Mouse (Mus musculus): ENCODE results near the gene Fuk. TPM values are rescaled to one million over a fixed set of nuclear protein-coding genes. Genes with fewer than 3 reads are reported as not detected.

Fuk gene
- polyA plus RNA-seq, 1 experiment from 2014 or later: 2.7 TPM

GRCm38 (mm10) chr8:110846405-110847170 lies 55.7 kb downstream of the Fuk start, which contains the start of the genes Cog4 and Sf3b3:
Gene Cog4, plus strand, starts transcription at chr8:110846600.
Gene Sf3b3, minus strand, starts transcription at chr8:110846787.
- Histone ChIP-seq H3K36me3 (ENCODE audit: control insufficient read depth, insufficient read depth) (peaks cover 38% of the 10 kb centered on the region), H3K4me1 (ENCODE audit: control insufficient read depth, low read depth, low read length) (peaks cover 17% of the 10 kb centered on the region), H3K4me2 (ENCODE audit: low read depth, low read length) (peak within 1 kb of the TSS; percentile 88), H3K4me3 (ENCODE audit: low read depth, low read length) (peak within 1 kb of the TSS; percentile 94), H3K27me3 (ENCODE audit: control insufficient read depth, insufficient read depth, low read depth, low read length) (no peaks in the 10 kb centered on the region), H3K27ac (ENCODE audit: low read length) (peak within 1 kb of the TSS; percentile 89), H3K9ac (ENCODE audit: low read depth, low read length) (peak within 1 kb of the TSS; percentile 90), H3K9me3 (replicated peaks; ENCODE audit: control insufficient read depth, low read length) (no peaks in the 10 kb centered on the region)
- peak; percentile 91 for ATAC-seq (ENCODE audit: low read depth)
- whole genome bisulfite sequencing (ENCODE audit: insufficient replicate concordance): under 1% methylated on average over 53 of the region's 53 CpGs

DNA sequence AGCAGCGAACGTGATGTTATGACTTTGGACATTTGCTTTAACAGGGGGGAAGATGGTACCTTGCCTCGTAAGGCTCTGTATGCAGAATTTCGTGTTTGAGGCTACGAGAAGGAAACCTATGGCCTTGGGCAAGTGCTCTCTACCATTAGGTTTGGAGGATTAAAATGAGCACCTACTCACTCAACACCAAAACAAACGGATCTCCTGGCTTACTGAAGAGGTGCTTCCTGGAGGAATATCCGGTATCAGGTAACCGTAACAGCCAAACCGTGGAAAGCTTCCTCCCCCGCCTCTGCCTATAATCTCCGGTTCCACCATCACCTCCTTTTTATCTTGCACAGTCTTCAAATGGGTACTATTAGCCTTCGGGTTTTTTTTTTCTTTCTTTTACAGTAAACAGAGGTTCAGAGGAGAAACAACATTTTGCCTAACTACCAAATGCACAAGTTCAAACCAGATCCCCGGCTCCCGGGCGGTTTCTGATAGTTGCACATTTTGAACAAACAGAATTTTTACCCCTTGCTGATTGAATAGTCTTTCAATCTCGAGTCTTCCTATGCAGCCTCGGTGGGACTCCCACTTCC lies 56.4 kb downstream of the Fuk start:
- Histone ChIP-seq H3K9me3 (replicated peaks; ENCODE audit: control insufficient read depth, low read length) (no peaks in the 10 kb centered on the region), H3K4me2 (ENCODE audit: low read depth, low read length) (peak overlapping the region; percentile 88), H3K27me3 (ENCODE audit: control insufficient read depth, insufficient read depth, low read depth, low read length) (no peaks in the 10 kb centered on the region), H3K4me3 (ENCODE audit: low read depth, low read length) (peak overlapping the region; percentile 94), H3K4me1 (ENCODE audit: control insufficient read depth, low read depth, low read length) (peaks cover 17% of the 10 kb centered on the region), H3K27ac (ENCODE audit: low read length) (peak overlapping the region; percentile 89), H3K9ac (ENCODE audit: low read depth, low read length) (peak overlapping the region; percentile 85), H3K36me3 (ENCODE audit: control insufficient read depth, insufficient read depth) (peaks cover 38% of the 10 kb centered on the region)
- WGBS (ENCODE audit: insufficient replicate concordance): 2% methylated on average over 17 of the region's 17 CpGs
- no peak for ATAC-seq (ENCODE audit: low read depth)

- Histone ChIP-seq H3K4me1 (ENCODE audit: control insufficient read depth, low read depth, low read length) (peaks cover 17% of the 10 kb centered on the region), H3K4me2 (ENCODE audit: low read depth, low read length) (peak overlapping the region; percentile 88), H3K27me3 (ENCODE audit: control insufficient read depth, insufficient read depth, low read depth, low read length) (no peaks in the 10 kb centered on the region), H3K36me3 (ENCODE audit: control insufficient read depth, insufficient read depth) (peaks cover 32% of the 10 kb centered on the region), H3K4me3 (ENCODE audit: low read depth, low read length) (peak overlapping the region; percentile 20), H3K27ac (ENCODE audit: low read length) (no peak overlapping the region), H3K9me3 (replicated peaks; ENCODE audit: control insufficient read depth, low read length) (no peaks in the 10 kb centered on the region), H3K9ac (ENCODE audit: low read depth, low read length) (no peak overlapping the region; the same call in 1 of the 2 replicates)
- no peak for ATAC-seq (ENCODE audit: low read depth)
- 52% methylated on average over 3 of the region's 3 CpGs for WGBS (ENCODE audit: insufficient replicate concordance)
These were observed 57.3 kb downstream of the Fuk start for GRCm38 (mm10) chr8:110844941-110845340.

DNA sequence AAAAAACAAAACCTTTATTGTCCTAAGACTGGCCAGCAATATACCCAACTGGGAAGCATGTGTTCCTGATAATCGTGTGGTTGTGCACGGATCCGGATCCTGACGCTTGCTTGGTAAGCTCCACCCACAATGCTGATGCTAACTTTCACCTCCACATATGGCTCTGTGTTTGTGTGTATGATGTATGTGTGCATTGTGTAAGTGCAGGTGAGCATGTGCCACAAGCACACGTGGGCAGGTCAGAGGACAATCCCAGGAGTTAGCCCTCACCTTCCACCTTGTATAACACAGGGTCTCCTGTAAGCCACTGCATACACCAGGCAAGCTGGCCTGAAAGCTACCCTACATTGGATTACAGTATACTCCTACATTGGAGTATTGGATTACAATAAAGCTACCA lies 59.1 kb downstream of the Fuk start:
- Histone ChIP-seq H3K9ac (ENCODE audit: low read depth, low read length) (no peak overlapping the region), H3K27me3 (ENCODE audit: control insufficient read depth, insufficient read depth, low read depth, low read length) (no peaks in the 10 kb centered on the region), H3K4me3 (ENCODE audit: low read depth, low read length) (no peak overlapping the region), H3K36me3 (ENCODE audit: control insufficient read depth, insufficient read depth) (peaks cover 46% of the 10 kb centered on the region), H3K27ac (ENCODE audit: low read length) (no peak overlapping the region), H3K4me1 (ENCODE audit: control insufficient read depth, low read depth, low read length) (peaks cover 16% of the 10 kb centered on the region), H3K4me2 (ENCODE audit: low read depth, low read length) (no peak overlapping the region), H3K9me3 (replicated peaks; ENCODE audit: control insufficient read depth, low read length) (no peaks in the 10 kb centered on the region)
- no peak for ATAC-seq (ENCODE audit: low read depth)
- 77% methylated on average over 5 of the region's 5 CpGs for WGBS (ENCODE audit: insufficient replicate concordance)

- Histone ChIP-seq H3K9ac (ENCODE audit: low read depth, low read length) (no peak overlapping the region), H3K27me3 (ENCODE audit: control insufficient read depth, insufficient read depth, low read depth, low read length) (no peaks in the 10 kb centered on the region), H3K9me3 (replicated peaks; ENCODE audit: control insufficient read depth, low read length) (no peaks in the 10 kb centered on the region), H3K4me2 (ENCODE audit: low read depth, low read length) (no peak overlapping the region), H3K36me3 (ENCODE audit: control insufficient read depth, insufficient read depth) (peaks cover 57% of the 10 kb centered on the region), H3K4me1 (ENCODE audit: control insufficient read depth, low read depth, low read length) (peaks cover 9% of the 10 kb centered on the region), H3K27ac (ENCODE audit: low read length) (no peak overlapping the region), H3K4me3 (ENCODE audit: low read depth, low read length) (no peak overlapping the region)
- no peak for ATAC-seq (ENCODE audit: low read depth)
- WGBS (ENCODE audit: insufficient replicate concordance): 82% methylated on average over 3 of the region's 3 CpGs
These were observed 60.2 kb downstream of the Fuk start for GRCm38 (mm10) chr8:110842012-110842574.

Other genes starting within 250 kb of the Fuk start
- gene Mtss1l, start 181.0 kb downstream of the Fuk start, polyA plus RNA-seq (2015; fragmentation: Nextera tagmentation; extraction: Ambion mirVana): 0.53 and 0.57 TPM in 2 replicates
- 0.31 TPM in 1 of 2 replicates, not detected in the other for gene Il34, start 96.6 kb downstream of the Fuk start, polyA plus RNA-seq (2015; fragmentation: Nextera tagmentation; extraction: Ambion mirVana)
- 28.4 and 29.7 TPM in 2 replicates for gene Cog4, start 55.9 kb downstream of the Fuk start, polyA plus RNA-seq (2015; fragmentation: Nextera tagmentation; extraction: Ambion mirVana)
- 56.5 and 58.4 TPM in 2 replicates for gene Sf3b3, start 55.7 kb downstream of the Fuk start, polyA plus RNA-seq (2015; fragmentation: Nextera tagmentation; extraction: Ambion mirVana)
- 21.0 and 23.7 TPM in 2 replicates for gene St3gal2, start 17.4 kb upstream of the Fuk start, polyA plus RNA-seq (2015; fragmentation: Nextera tagmentation; extraction: Ambion mirVana)
- gene Ddx19a, start 95.3 kb upstream of the Fuk start, polyA plus RNA-seq (2015; fragmentation: Nextera tagmentation; extraction: Ambion mirVana): 8.5 and 8.8 TPM in 2 replicates
- 2.6 and 2.7 TPM in 2 replicates for gene Ddx19b, start 129.3 kb upstream of the Fuk start, polyA plus RNA-seq (2015; fragmentation: Nextera tagmentation; extraction: Ambion mirVana)
- 49.9 and 51.8 TPM in 2 replicates for gene Aars, start 130.7 kb upstream of the Fuk start, polyA plus RNA-seq (2015; fragmentation: Nextera tagmentation; extraction: Ambion mirVana)
- gene Exosc6, start 153.9 kb upstream of the Fuk start, polyA plus RNA-seq (2015; fragmentation: Nextera tagmentation; extraction: Ambion mirVana): not detected in 2 replicates
- not detected in 2 replicates for gene Clec18a, start 189.9 kb upstream of the Fuk start, polyA plus RNA-seq (2015; fragmentation: Nextera tagmentation; extraction: Ambion mirVana)
- gene Pdpr, start 192.1 kb upstream of the Fuk start, polyA plus RNA-seq (2015; fragmentation: Nextera tagmentation; extraction: Ambion mirVana): 2.5 and 2.9 TPM in 2 replicates